Mouse (Mus musculus): Measurements from ENCODE around the gene Drp2. TPM values are rescaled to one million over a fixed set of nuclear protein-coding genes. Genes with fewer than 3 reads are reported as not detected.
A peak's percentile ranks its signal among the peaks of the same experiment; 100 is the strongest.

Drp2 gene
- total RNA-seq (2021) (under 1 TPM; 0.35 to 0.41 TPM), polyA plus RNA-seq (2012; rRNA removed) (0.11 and 0.13 TPM in 2 replicates)
- long read RNA-seq = 0 reads

GRCm38 (mm10) chrX:134403863-134404583 is at the start of gene Drp2:
Gene Drp2 (plus strand): TSS chrX:134404551.
- DNase-seq = peak; percentile 8

DNA sequence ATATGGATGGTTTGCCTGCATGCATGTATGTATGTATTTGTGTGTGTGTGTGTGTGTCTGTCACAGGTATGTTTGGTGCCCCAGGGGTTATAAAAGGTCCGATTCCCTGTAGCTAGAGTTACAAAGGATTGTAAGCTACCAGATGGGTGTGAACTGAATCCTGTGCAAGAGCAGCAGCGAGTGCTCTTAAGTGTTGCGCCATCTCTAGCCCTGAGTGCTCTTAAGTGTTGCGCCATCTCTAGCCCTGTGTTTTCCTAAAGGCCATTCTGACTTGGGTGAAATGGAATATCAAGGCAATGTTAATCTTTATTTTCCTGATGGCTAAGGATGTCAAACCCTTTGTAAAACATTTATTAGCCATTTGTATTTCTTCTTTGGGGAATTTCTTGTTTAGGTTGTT is 45.0 kb upstream of the Drp2 start:
- peak; percentile 21 for DNase-seq

- DNase-seq = no peak
Observed at GRCm38 (mm10) chrX:134362156-134362555, 42.2 kb upstream of the Drp2 start.

- DNase-seq = no peak
Observed at GRCm38 (mm10) chrX:134365421-134365820, 38.9 kb upstream of the Drp2 start.

GRCm38 (mm10) chrX:134366547-134366946 is 37.8 kb upstream of the Drp2 start:
- no peak for DNase-seq

GRCm38 (mm10) chrX:134371279-134371678 is 33.1 kb upstream of the Drp2 start:
- DNase-seq = no peak

DNA sequence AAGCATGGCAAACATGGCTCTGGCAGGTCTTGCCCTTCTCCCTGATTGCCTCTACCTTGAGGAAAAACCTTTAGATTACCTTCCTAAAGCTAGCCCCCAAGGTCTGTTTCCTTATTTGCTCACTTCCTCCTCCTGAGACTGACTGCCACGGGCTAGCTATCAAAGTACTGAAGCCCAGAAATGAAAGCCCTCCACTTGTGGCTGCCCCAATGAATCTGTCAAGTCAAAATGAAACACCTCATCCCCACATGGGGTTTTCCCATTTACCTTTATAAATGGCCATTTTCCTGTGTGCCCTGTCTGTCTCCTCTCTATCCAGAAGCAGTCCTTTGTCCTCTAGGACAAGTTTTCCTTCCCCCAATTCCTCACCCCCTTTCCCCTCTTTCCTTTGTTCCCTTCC is 30.2 kb upstream of the Drp2 start:
- DNase-seq = no peak

GRCm38 (mm10) chrX:134384896-134385295 is 19.5 kb upstream of the Drp2 start:
- peak; percentile 38 for DNase-seq

DNA sequence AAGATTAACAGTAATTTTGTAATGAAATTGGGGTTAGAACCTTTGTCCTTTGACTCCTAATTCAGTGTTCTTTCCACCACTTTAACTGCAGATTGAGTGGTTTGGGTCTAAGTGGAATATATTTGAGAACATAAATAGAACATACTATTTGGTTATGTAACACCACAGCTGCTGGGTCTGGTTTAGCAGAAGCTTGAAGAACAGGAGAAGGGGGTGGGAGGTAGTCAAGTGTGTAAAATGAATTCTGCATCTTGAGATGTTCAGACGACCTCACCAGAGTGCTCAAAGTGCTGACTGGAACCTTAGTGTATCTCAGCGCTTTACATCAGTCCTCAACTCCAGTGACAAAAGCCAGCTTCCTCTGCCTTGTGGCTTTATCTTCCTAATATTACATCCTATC is 5.4 kb upstream of the Drp2 start:
- DNase-seq = no peak

GRCm38 (mm10) chrX:134404584-134404955 is 219 bp downstream of the Drp2 start:
- peak; percentile 4 for DNase-seq

GRCm38 (mm10) chrX:134409354-134409900 is 5.1 kb downstream of the Drp2 start:
- DNase-seq = no peak

DNA sequence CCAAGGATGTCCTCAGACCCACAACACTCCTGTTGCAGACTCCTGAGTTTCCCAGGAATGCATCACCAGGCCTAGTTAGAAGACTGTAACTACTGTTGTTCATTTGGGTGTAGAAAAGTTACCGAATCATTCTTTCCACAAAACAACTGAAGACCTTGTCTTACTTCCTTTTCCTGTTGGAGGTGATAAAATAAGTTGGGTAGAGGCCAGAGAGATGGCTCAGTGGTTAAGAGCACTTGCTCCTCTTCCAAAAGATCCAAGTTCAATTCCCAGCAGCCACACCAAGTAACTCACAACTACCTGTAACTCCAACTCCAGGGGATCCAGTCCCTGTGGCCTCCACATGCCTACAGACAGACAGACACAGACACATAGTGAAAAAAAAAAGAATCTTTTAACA is 7.7 kb downstream of the Drp2 start:
- DNase-seq = no peak

GRCm38 (mm10) chrX:134420097-134420496 is 15.7 kb downstream of the Drp2 start:
- DNase-seq = no peak

- DNase-seq = no peak
Observed at GRCm38 (mm10) chrX:134424263-134424662, 19.9 kb downstream of the Drp2 start.

DNA sequence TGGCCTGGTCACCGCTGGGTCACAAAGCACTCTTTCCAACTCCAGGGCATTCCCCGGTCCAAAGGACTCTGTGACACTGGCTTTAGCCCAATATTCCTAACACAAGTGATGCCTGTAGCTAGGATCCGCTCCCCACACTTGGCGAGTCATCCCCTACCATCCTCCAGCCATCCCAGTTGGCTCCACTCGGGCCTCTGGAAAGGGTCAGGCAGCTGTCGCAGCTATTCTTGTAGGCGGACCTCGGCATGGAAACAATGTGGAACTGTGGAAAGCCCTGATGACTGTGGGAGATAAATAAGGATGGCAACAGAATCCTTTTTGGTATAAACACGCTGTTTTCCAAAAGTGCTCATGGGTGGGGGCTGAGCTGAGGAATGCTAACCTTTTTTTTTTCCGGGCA is 21.4 kb downstream of the Drp2 start:
- DNase-seq = no peak

DNA sequence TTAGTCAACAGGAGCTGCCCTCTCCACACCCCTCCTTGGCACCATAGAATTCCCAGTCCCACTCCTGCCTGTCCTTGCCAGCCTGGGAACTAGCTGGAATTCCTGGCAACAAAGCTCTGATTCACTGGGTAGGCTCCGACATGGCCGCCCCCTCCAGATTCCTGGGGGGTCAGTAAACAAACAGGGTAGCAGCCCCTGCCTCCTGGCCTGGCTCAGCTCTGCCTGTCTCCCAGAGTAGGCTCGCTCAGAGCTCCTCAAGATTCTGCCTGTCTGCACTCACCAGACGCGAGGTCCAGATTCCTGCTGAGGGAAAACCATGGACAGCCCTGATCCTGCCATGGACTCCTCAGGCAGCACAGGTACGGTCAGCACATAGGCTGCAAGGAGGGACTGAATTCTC is 22.5 kb downstream of the Drp2 start:
- DNase-seq = no peak

DNA sequence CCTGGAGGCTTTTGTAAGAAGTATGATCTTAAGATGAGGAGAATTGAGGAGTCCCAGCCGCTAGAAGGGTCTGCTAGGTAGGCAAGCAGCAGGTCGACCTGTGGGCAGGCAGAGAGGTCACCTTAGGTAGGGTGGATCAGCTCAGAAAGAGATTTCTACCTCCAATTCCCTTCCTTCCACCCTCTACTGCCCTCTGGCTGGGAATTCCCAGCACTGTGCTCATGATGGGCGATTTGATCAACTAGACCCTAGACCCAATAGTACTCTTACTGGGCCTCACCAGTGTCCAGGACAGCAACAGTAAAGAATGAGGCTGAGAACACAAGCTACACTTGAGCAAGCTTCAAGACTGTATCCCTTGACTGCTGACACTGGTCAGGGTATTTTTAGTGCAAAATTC is 23.0 kb downstream of the Drp2 start:
- no peak for DNase-seq

DNA sequence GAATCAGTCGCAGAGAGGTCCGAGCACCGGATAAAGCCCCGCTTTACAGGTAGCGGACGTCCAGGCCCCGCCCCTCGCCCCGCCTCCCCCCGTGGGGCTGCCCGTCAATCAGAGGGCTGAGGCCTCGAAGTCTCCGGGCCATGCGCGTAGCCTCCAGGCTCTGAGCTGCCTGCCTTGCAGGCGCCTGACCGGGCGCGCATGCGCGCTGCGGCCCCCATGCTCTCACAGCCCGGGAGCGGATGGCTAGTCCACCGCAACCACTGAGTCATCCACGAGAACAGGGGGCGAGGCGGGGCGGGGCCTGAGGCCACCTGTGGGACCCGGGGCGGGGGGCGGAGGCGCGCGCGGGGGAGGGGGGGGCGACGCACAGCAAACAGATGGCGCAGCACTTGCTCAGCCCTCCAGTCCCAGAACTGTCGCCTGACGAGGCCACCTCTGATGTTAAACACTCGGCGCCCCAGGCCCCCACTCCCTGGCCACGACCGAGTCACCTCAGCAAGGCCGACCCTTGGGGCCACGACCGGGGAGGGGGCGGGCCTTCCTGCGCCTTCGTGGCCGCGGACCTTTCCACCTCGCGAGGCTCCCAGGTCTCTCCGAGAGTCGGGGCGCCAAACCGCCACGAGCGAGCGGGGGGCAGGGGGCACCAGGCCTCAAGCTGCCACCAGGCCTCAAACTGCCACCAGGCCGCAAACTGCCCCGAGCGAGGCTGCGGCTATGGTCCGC is 70.8 kb downstream of the Drp2 start:
- DNase-seq = no peak

- DNase-seq = no peak
Observed at GRCm38 (mm10) chrX:134476290-134476689, 71.9 kb downstream of the Drp2 start, which contains the start of gene Taf7l. Gene Taf7l (minus strand): TSS chrX:134476490.

DNA sequence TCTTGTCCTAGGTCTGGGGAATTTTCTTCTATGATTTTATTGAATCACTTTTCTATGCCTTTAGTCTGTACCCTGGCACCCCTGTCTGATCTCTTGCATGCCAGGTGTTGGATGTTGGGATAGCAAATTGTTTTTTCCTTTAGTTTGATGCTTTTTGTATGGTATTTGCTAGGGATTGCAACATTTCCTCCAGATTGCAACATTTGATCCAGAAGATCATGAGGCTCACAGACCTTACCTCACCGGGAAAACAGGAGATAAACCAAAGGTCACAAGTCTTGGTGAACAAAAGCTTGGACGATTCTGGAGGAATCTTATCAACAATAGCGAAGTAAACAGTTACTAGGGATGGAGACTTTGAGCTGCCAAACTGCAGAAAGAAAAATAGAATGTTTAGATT is 77.4 kb downstream of the Drp2 start:
- no peak for DNase-seq

GRCm38 (mm10) chrX:134500651-134501050 is 96.3 kb downstream of the Drp2 start:
- DNase-seq = peak; percentile 72

Measured in adrenal gland, adult 2 months (tissue).